Mouse (Mus musculus) urinary bladder, postnatal 10 days (tissue): ENCODE data around the gene Cox8a.

Source experiments
- DNase-seq: peaks from one replicate; pipeline ENCODE4 v3.0.0; 2022; ENCODE audit warnings: low spot score

The Cox8a gene

DNA sequence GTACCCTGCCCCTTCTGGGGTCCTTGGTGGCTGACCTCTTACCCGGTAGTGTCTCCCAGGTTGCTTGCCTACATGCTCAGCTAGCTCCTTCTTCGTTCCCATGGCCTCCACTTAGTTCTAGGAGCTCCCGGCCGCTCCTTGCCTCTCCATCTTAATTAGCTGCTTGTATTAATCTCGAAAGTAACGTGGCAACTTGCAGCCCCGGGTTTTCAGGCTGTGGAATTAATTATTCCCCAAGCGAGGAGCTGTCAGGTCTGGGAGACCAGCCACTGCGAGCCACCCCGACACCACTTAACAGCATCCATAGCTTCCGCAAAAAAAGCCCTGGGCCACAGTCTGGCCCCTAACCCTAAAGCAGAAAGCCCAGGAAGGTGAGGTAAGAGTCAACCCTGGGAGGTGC is 34.0 kb downstream of the Cox8a start:
- DNase-seq, result no peak

DNA sequence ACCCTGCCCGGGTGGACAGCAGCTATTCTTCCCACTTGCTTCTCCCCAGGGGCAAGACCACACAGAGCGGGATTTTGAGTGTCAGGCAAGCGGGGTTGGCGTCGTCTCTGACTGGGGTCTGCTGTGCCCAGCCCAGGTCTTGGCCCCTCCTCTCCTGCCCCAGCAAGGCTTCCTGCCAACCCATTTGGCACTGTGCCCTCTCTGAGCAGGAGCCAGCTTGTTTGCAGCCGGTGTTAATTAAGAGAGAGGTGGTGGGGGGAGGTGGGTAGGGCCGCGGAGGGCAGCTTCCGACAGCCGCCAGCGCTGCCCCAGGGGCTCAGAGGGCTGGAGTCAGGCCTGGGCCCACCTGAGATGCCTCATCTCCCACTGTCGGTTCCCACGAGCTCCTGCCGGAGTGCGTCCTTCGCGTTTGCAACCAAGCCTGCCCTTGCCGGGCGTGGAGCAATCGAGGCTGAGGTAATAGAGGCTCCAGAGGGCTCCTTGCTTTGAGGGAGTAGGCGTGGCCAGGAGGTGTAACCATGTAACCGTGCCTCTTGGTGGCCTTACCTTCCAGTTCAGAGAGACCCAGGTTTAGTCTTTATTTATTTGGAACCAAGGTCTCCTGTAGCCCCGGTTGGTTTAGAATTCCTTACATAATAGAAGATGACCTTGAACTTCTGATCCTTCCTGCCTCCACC is 35.0 kb downstream of the Cox8a start:
- no peak for DNase-seq

DNA sequence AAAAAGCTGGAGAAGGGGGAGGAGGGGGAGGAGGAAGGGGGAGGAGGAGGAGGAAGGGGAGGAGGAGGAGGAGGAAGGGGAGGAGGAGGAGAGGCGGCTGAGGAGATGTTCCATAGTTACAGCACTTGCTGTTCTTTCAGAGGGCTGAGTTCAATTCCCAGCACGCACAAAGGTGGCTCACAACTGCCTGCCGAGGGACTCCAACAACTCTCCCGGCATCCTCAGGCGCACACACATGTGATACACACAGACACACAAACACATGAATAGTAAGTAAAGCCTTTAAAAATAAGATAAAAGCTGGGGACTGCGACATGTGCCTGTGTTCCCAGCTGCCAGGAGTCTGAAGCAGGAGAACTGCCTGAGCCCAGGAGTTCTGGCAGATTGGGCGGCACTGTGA is 35.9 kb downstream of the Cox8a start:
- no peak for DNase-seq

DNA sequence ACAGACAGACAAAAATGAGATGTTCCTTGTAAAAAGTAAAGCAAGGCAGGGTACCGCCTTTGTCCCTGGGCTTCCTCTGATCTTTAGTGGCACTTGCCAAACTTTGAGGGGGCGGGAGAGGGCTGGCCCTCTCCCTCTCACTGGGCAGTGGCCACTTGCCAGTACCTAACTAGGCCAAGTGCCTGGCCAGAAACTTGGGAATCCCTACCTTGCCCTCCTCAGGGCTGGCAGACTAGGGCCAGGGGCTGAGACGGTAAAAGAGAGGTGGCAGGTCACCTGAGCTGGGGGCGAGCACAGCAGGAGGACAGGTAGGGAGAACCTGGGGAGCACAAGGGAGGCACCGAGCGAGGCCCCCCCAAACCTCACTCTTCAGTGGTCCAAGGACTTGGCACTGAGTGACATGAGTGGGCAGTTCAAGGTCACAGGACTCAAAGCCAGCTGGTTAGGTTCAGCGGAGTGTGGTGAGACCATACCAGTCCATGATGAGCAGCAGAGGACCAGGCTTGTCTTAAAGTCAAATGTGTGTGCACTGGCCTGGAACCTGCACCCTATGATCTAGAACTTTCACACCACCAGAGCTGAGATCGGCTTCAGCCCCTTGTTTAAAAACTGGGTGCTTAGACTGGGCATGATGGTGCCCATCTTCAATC is 36.5 kb downstream of the Cox8a start:
- no peak for DNase-seq

DNA sequence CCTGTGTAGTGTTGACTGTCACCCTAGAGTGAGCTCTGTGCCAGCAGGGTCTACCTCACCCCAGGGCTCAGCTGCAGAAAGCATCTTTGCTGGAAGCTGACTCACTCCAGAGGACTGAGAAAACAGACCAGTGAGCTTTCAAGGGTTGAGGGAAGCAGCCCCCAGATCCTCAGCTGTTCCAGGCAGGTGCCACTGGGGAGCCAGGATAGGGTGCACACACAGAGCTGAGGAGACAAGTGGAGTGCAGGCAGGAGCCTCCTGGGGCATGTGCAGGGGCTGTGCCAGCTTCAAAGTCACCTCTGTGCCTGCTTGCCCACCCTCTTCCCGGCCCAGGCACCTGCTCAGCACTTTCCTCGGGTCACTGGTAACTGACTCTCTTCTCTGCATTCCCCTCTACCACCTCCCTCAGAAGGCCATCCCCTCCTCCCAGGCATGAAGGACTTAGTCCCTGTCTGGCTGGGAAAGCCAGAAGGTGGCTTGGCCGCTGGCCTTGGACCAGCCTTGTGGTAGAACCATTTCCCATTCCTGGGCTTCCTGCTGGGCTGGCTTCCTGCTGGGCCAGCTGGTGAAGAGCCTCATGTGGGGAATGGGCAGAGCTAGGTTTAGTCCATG is 38.5 kb downstream of the Cox8a start:
- no peak for DNase-seq

DNA sequence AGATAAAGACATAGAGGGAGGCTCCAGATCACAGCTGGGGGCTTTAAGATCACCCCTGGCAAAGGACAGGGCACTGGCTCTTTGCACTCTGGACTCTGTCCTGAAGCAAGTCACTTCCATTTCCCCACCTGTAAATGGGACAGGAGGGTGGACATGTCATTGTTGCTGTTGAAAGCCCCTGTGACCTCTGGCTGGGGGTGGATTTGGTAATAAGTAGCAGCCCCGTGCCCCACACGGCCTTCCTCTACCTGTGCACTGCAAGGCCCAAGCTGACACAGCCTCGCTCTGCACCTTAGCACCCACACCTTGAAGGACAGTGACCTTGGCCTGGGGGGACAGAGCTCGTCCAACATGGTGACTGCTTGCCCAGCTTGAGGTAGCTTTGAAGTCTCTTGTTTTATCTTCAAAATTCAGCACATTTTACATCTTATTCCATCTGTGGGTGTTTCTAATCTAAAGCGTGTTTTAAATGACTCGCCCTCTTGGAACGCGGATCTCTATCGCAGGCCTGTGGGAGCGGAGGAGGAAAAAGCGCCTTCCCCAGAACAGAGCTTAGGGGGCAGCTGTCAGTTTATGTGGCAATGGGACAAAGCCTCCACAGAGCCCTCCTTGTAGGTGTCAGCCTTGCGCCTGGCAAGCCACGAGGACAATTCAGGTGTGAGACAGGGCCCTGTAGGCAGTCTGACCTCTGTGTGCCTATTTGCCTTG is 39.5 kb downstream of the Cox8a start:
- DNase-seq, result no peak

DNA sequence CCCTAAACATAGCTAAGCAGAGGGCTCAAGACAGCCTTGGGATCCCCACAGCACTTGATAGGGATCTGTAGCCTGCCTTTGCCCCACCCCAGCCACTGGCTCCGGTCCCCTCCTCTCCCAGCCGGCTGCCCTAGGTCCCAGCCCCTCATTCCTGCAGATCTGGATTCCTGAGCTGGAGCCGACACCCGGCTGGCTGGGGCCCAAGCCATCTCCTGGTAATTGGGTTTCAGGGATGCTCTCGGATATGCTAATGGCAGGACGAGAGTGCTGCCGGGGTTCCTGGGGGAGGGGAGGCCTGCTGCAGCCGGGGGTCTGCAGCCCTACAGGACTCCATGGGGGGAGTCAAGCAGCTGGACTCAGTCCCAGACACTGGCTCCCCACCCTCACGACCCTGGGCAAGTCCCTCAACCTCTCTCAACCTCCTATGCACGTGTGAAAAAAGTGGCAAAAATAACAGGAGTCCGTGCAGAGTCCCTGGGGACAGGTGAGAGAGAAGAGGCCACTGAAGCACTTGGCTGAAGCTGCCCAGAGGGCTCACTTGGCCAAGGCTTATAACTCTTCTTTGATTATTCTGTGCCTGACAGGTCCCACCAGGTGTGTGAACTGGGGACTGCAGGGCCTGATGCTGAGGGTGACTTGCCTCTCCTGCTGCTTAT is 41.2 kb downstream of the Cox8a start:
- no peak for DNase-seq

DNA sequence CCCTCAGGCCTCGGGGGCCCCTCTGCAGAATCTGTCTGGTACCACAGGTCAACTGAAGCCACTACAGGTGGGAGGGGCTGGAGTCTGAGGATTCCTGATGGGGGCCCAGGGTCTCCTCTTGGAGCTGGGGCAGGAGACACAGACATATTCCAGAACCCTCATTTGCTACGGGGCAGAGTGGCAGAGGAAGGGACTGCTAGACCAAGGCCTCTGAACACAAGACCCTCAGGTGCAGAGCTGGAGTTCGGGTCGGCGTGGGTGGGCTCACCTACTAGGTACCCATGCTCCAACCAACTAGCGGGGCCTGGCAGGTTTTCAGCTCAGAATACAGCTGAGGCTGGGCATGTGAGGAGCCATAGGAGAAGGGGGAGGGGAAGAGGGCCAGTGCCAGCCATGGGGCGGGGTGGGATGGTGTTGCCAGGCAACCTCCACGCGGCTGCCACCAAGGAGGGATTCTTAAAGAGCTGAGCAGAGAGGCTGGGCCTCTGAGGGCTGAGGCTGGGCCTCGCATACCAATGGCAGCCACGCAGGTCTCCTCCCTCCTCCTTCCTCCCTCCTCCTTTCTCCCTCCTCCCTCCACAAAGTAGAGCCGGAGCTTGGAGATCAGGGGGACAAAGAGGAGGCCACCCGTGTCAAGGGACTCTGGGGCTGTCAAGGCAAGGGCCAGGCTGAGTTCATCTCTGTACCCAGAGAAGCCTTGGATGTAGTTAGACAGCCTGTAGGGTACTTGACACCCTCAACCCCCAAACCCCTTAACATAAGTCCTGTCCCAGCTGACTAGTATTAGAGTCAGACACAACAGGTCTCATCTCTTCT is 45.2 kb downstream of the Cox8a start:
- DNase-seq, result no peak

DNA sequence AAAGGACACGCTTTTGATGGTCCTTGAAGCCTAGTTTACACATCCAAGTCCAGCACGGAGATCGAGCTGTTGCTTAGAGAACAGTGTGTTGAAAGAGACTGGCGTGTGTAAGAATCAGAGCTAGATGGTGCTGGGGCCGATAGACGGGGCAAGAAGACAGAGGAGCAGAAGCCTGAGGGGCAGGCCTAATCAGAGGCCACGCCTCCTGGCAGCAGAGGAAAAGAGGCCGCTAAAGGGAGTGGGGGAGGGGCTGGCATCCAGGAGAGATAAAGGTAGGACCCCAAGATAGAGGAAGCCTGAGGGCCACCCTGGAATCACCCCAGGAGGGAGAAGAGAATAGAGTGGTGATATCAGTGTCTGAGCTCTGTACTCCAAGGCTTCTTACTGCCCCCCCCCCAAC is 46.0 kb downstream of the Cox8a start:
- DNase-seq, result no peak

DNA sequence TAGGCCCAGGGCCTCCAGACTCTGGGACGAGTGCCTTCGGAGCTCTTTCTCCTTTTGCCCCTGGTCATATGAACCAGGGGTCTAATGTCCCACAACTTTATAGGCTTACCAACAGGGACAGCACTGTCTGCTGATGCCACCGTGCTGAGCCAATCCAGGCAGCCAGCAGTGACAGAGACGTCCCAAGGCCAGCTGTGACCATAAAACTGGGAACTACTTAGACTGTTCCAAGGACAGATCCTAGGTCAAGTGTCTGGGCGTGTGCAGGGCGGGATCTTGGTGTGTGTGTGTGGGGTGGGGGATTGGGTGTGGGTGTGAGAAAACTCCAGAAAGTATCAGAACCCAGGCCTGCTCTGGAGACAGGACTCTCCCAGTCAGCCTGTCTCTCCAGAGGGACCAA is 46.5 kb downstream of the Cox8a start:
- no peak for DNase-seq

DNA sequence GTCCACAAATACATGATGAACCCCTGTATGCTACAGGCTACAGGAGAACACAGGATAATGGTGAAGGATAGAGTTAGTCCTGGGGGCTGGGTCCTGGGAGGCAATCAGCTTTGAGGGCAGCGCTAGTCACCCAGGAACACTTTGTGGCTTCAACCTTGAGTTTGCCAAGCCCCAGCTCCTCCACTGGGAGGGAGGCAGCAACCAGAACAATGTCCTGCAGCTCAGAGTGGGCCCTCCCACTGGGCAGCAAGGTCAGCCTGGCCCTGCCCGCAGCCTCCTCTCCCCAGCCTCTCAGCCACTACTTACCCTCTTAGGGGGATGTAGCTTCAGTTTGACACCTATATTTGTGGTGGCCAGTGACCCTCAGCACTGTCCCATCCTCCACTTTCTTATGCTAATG is 49.0 kb downstream of the Cox8a start:
- DNase-seq, result no peak

DNA sequence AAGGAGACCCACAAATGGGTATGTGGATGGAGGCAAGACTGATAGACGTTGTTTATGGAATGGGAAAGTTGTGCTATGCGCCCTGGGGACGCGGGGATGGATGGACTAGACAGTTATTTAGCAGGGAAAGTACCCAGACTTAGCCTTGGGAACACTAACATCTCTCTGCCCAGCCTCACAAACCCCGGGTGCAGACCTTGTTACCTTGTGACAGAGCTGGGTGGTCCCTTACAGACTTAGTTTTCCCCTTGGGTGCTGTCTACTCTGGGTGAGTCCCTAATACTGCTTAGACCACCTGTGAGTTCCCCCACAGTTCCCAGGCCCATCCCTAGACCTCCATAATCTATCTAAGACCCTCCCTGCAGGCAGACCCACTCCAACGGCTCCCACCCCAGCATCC is 50.6 kb downstream of the Cox8a start:
- DNase-seq, result no peak

DNA sequence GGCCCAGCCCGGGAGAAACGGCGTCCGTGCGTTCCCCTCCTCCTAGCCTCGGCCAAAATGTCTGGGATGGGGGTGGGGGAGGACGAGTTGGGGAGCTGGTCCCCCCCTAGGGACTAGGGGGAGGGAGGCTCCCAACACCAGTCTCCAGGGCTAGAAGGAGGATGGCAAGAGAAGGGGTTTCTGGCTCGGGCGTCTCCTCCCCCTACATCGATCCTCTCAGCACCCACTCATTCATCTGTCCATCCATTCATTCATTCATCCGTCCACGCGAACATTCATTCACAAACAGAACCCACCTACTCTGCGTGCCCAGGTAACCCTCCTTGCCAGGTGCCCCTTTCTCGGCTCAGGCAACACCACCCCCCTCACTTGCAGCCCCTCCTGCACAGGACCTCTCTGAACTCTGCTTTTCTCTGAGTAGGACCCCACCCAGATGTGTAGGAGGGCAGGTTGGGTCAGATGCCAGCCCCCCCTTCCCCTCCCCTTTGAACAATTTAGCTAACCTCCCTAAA is 51.2 kb downstream of the Cox8a start:
- no peak for DNase-seq

DNA sequence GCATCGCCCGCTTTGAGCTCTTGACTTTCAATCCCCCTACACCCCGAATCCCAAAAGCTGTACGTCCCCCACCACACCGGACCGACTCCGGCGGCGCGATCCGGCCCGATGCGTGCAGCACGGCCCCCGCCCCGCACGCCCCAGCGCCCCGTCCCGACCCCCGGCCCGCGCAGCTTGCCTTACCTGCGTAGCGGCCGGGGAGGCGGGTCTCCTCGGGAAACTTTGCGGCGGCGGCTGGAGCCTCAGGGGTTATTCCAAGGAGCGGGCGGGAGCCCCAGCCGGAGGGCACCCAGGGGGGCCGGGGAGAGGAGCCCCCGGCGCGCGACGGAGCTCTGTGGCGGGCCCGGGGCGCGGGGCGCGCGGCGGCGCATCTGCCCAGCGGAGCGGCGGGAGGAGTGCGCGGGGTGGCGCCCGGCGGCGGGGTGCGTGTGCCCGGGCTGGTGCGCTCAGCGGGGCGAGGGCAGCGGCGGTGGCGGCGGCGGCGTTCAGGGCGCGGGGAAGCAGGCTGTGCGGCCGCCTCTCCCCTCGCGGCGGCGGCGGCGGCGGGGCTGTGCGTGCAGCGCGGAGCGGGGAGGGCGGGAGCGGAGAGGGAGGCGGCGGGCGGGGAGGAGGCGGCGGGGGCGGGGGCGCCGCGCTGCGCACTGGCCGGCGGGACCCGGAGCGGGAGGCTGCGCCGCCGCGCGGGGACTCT is 51.8 kb downstream of the Cox8a start:
- DNase-seq, result no peak
